Mouse (Mus musculus) regulatory T cell (primary cell): Measurements from ENCODE around the gene Hesx1.
"Not testable (repeated sequence)": the region's sequence is repeated elsewhere in the genome, so short reads cannot be mapped to it uniquely, and the experiment has no call there.

Experiments
- in situ Hi-C: fragments of 300-600 bp; cut with MboI, MseI; formaldehyde crosslinking; loops from one replicate; pipeline ENCODE4 v1.15.1; 2025; ENCODE audit warnings: high pct_unique_total_duplicates

Hesx1 gene

GRCm38 (mm10) chr14:26994211-26994741 is at the start of gene Hesx1:
Gene Hesx1 (plus strand): TSS chr14:26994416.
- in situ Hi-C loops: no loop called here

GRCm38 (mm10) chr14:26956139-26956538 is 38.1 kb upstream of the Hesx1 start:
- in situ Hi-C loops: not testable (repeated sequence)

DNA sequence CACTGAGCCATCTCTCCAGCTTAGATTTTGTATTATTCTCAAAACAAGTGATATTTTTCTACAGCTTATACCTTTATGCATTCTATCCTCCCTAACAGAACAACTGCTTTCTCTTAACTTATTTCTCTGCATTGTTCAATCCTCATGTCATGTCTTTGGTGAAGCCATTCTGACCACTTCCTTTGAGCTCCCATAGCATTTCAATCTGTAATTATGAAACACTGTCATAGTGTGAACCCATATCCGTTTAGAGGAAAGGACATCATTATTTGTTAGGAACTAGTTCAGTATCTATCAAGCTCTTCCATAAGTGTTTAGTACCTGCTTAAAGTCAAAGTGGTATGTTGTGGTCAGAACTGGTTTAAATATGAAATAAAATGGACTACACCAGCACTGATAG is 33.7 kb upstream of the Hesx1 start:
- in situ Hi-C loops: no loop called here

GRCm38 (mm10) chr14:26969164-26969563 is 25.1 kb upstream of the Hesx1 start:
- in situ Hi-C loops: no loop called here

- in situ Hi-C loops: no loop called here
These were observed 24.3 kb upstream of the Hesx1 start for GRCm38 (mm10) chr14:26969856-26970407.

- in situ Hi-C loops: no loop called here
These were observed 23.7 kb upstream of the Hesx1 start for GRCm38 (mm10) chr14:26970439-26970932.

GRCm38 (mm10) chr14:26971106-26971789 is 23.0 kb upstream of the Hesx1 start, which contains the start of gene Appl1:
Gene Appl1 (minus strand): TSS chr14:26971232.
- in situ Hi-C loops: no loop called here

GRCm38 (mm10) chr14:26973089-26973488 is 21.1 kb upstream of the Hesx1 start:
- in situ Hi-C loops: no loop called here

DNA sequence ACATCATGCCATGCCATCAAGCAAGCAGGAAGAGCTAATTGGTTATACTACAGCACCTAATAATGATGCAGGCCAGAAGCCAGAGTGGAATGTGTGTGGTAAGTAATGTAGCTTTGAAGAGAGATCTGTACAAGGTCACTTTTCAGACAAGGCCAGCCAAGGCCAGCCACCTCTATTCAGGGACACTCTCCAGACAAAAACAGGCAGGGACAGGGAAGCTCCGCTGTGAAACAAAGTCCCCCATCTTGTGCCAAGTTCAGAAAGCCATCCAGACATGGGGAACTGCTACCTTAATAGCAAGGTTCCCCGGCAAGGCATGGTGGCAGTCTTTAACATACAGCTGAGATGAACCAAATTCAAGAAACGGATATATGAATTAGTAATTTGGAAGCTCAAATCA is 18.7 kb upstream of the Hesx1 start:
- in situ Hi-C loops: no loop called here

- in situ Hi-C loops: no loop called here
These were observed 18.0 kb upstream of the Hesx1 start for GRCm38 (mm10) chr14:26976212-26976611.

- in situ Hi-C loops: no loop called here
These were observed 16.7 kb upstream of the Hesx1 start for GRCm38 (mm10) chr14:26977500-26977899.

- in situ Hi-C loops: no loop called here
These were observed 14.4 kb upstream of the Hesx1 start for GRCm38 (mm10) chr14:26979808-26980207.

DNA sequence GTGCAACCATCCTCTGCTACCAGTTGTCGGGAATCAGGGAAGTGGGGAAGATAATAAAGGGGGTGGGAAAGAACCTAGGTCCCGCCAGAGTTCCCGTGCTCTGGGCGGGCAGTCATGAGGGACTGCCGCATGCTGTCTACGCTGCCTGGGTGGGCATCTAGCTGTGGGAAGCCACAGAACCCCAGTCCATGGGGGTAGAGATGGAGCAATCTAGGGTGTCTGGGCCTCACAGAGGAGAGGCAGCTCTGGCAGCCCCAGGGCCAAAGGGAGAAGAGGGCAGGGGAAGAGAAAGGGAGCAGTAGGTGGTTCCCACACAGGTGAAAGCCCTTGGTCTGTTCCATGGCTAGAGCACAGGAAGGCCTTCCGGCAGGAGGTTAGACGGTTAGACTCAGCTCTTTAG is 13.2 kb upstream of the Hesx1 start:
- in situ Hi-C loops: no loop called here

DNA sequence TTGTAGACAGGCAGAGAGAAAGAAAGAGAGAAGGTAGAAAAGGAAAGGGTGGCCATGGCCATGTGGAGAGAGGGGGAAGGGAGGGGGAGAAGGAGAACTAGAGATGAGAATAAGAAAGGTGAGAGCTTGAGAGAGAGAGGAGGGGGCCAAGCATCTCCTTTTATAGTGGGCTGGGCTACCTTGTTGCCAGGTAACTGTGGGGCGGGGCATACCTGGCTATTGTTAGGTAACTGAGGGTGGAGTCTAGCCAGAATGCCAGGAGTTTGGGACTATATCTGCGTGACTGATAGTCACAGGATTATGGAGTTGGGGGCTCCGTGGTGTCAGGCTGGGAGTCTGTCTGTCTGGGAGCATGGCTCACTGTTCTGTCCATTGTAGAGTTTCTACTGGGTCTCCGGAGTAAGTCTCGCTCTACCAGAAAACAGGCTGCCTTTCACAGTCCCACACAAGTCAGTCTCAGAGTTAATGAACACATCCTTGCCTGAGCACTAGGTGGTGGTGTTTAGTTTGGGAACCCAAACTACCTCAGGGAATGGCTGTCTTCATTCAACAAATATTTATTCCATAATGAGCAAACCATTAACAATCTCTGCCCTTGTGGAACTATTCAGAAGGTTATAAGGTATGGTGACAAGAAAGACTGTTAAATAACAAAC is 12.6 kb upstream of the Hesx1 start:
- in situ Hi-C loops: no loop called here

- in situ Hi-C loops: no loop called here
These were observed 12.1 kb upstream of the Hesx1 start for GRCm38 (mm10) chr14:26982150-26982530.

DNA sequence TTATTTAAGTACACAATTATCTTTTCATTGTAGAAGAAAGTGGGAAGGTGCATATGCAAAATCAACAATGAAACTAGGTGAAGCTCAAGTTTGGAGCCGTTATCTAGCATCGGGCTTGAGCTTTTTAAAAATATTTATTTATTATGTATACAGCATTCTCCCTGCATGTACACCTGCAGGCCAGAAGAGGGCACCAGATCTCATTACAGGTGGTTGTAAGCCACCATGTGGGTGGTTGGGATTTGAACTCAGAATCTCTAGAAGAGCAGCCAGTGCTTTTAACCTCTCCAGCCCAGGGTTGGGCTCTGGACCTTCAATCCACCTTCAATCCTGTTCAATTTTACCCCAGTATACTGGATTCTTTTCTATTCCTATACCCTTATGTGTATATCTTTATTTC is 5.5 kb upstream of the Hesx1 start:
- in situ Hi-C loops: loop anchor here (5.0 kb wide), 1 partner anchor 34 kb away; no protein-coding TSS in a partner anchor

DNA sequence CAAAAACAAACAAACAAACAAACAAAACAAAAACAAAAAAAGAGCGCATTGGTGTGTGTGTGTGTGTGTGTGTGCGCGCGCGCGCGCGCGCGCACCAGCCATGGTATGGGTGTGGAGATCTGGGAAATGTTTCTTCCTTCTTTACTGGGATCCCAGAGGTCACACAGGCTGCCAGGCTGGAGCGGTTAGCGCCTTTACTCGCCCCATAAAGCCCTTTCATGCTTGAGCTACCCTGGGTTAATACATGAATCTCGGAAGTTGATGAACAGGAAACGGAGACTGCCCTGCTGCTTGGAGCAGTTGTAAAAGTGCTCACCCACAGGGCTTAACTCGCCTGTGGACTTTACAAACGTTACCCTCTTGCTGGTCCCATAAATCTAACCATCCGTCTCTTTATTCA is 2.6 kb upstream of the Hesx1 start:
- in situ Hi-C loops: no loop called here

DNA sequence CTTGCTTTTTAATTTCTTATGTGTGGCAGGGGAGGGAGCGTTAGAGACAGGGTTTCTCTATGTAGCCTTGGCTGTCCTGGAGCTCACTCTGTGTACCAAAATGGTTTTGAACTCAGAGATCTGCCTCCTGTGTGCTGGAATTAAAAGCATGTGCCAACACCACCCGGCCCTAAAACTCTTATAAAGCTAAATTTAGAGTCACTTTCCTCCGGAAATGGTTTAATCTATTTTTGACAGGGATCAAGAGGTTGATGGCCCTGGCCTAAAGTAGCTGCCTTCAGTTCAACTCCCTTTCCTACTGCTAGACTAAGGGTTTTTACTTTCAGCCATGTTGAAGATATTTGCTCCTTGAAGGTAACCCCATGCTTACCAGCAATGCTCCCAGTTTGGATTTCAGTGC is 789 bp upstream of the Hesx1 start:
- in situ Hi-C loops: no loop called here

GRCm38 (mm10) chr14:26996257-26996656 is 2.0 kb downstream of the Hesx1 start:
- in situ Hi-C loops: no loop called here

- in situ Hi-C loops: no loop called here
These were observed 6.2 kb downstream of the Hesx1 start for GRCm38 (mm10) chr14:27000386-27000785.

GRCm38 (mm10) chr14:27004906-27005305 is 10.7 kb downstream of the Hesx1 start:
- in situ Hi-C loops: no loop called here

- in situ Hi-C loops: no loop called here
These were observed 11.7 kb downstream of the Hesx1 start for GRCm38 (mm10) chr14:27005937-27006336.

GRCm38 (mm10) chr14:27011561-27011960 is 17.3 kb downstream of the Hesx1 start:
- in situ Hi-C loops: no loop called here
